Mouse (Mus musculus) stomach, postnatal 0 days (tissue): ENCODE data around the gene Tns3.

Experiments
- CTCF ChIP-seq: IDR thresholded peaks from 2 replicates; pipeline ENCODE4 v1.5.1; 2016; ENCODE audit warnings: antibody characterized with exemption, low read depth, mild to moderate bottlenecking, moderate library complexity
- EP300 ChIP-seq: optimal IDR thresholded peaks from 2 replicates; pipeline ENCODE3; 2016; ENCODE audit warnings: antibody characterized with exemption

- TF ChIP-seq EP300 (no peak), CTCF (no peak)
These were observed 33.3 kb upstream of the Tns3 start for GRCm38 (mm10) chr11:8697670-8698069.
